Mouse (Mus musculus): Measurements from ENCODE around the gene Aff1. TPM values are rescaled to one million over a fixed set of nuclear protein-coding genes. Genes with fewer than 3 reads are reported as not detected.

Aff1 gene
- polyA plus RNA-seq, 1 experiment = 23.3 TPM

DNA sequence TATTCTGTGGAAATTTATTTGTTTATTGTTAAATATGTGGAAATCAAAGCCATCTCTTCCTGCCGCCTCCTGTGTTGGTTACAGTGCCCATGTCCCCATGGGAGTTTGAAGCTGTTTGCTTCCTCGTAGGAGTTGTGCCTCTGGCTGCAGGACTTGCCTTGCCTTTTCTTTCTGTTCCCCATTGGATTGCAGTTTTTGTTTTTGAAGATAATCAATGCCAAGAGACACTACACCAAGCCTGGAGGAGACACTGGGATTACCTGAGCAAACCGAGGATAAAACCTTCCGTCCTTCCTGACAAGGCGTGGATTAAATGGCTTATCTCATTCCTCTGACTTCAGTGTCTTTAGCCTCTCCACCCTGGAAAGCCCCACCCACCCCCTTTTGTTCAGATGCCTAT is 107.8 kb downstream of the Aff1 start:
- no peak overlapping the region for H3K4me3 ChIP-seq (ENCODE audit: low read depth, low read length)
- H3K9me3 ChIP-seq (replicated peaks; ENCODE audit: control insufficient read depth, insufficient read depth, low read length, poor library complexity, severe bottlenecking) = no peaks in the 10 kb centered on the region
- H3K27me3 ChIP-seq (ENCODE audit: control insufficient read depth, insufficient read depth, low read length, poor library complexity, severe bottlenecking) = no peaks in the 10 kb centered on the region
- TF ChIP-seq CTCF (IDR thresholded peaks at IDR 0.05; ENCODE audit: low read depth, low read length) = no peak
- no peak for TF ChIP-seq EP300 (IDR thresholded peaks at IDR 0.05; ENCODE audit: insufficient read depth, low read depth, low read length)
- TF ChIP-seq POLR2A (IDR thresholded peaks at IDR 0.05; ENCODE audit: insufficient read depth, low read length) = no peak
- H3K4me1 ChIP-seq (ENCODE audit: control insufficient read depth, insufficient read depth, low read length) = peaks cover 1% of the 10 kb centered on the region
- no peaks in the 10 kb centered on the region for H3K36me3 ChIP-seq (ENCODE audit: control insufficient read depth, insufficient read depth, low read length, poor library complexity, severe bottlenecking)
- H3K9ac ChIP-seq (ENCODE audit: low read depth, poor library complexity, severe bottlenecking) = no peak overlapping the region
- H3K27ac ChIP-seq (ENCODE audit: insufficient read depth, low read length) = no peak overlapping the region

DNA sequence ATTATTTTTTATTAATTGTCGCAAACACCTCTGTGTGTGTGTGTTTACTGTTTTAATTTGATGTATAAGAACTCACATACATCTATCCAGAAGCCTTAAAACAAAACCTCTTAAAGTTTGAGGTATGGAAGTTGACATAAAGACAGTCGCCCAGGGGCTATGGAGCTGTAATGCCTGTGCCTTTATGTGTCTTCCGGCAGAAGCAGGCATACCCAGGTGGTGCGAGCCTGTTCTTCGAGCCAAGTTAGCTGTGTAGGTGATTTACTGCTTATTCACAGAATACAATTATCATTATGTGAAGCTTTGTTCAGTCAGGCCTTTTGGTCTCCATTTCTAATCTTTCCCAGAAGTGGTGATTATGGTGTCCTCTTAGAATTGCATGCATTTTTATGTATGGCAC is 111.2 kb downstream of the Aff1 start:
- Histone ChIP-seq H3K9ac (ENCODE audit: low read depth, poor library complexity, severe bottlenecking) (no peak overlapping the region), H3K36me3 (ENCODE audit: control insufficient read depth, insufficient read depth, low read length, poor library complexity, severe bottlenecking) (no peaks in the 10 kb centered on the region), H3K27me3 (ENCODE audit: control insufficient read depth, insufficient read depth, low read length, poor library complexity, severe bottlenecking) (no peaks in the 10 kb centered on the region), H3K9me3 (replicated peaks; ENCODE audit: control insufficient read depth, insufficient read depth, low read length, poor library complexity, severe bottlenecking) (no peaks in the 10 kb centered on the region), H3K27ac (ENCODE audit: insufficient read depth, low read length) (no peak overlapping the region), H3K4me1 (ENCODE audit: control insufficient read depth, insufficient read depth, low read length) (no peaks in the 10 kb centered on the region), H3K4me3 (ENCODE audit: low read depth, low read length) (no peak overlapping the region)
- TF ChIP-seq EP300 (IDR thresholded peaks at IDR 0.05; ENCODE audit: insufficient read depth, low read depth, low read length) = no peak
- TF ChIP-seq POLR2A (IDR thresholded peaks at IDR 0.05; ENCODE audit: insufficient read depth, low read length) = no peak
- TF ChIP-seq CTCF (IDR thresholded peaks at IDR 0.05; ENCODE audit: low read depth, low read length) = no peak

DNA sequence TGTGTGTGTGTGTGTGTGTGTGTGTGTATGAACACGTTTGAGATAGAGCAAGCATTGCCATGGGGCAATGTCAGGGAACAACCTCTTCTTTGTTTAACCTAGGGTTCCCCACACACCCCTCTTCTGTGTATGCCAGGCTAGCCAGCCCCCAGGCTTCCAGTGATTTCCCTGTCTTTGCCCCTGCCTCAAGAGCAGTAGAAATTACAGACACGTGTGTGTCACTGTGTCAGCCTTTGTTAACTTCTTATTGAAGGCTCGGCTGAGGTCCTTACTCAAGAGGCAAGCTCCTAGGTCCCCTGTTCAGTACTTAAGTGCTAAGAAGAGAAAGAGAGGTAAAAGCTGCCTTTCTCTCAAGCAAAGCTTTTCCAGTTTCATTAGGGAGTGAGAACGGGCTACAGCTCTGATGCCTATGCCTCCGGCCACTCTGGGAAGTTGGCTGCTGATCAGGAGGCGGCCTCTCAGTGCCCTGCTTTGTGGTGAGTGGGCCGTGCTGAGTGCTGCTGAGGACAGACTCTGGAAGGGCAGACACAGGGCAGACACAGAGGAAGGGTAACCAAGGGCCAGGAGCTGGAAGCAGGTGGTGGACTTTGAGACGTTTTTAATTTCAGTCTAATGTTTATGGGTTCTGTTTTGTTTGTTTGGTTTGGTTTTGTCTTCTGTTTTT is 111.9 kb downstream of the Aff1 start:
- no peak overlapping the region for H3K27ac ChIP-seq (ENCODE audit: insufficient read depth, low read length)
- no peaks in the 10 kb centered on the region for H3K9me3 ChIP-seq (replicated peaks; ENCODE audit: control insufficient read depth, insufficient read depth, low read length, poor library complexity, severe bottlenecking)
- no peaks in the 10 kb centered on the region for H3K27me3 ChIP-seq (ENCODE audit: control insufficient read depth, insufficient read depth, low read length, poor library complexity, severe bottlenecking)
- no peaks in the 10 kb centered on the region for H3K4me1 ChIP-seq (ENCODE audit: control insufficient read depth, insufficient read depth, low read length)
- H3K9ac ChIP-seq (ENCODE audit: low read depth, poor library complexity, severe bottlenecking) = no peak overlapping the region
- no peak overlapping the region for H3K4me3 ChIP-seq (ENCODE audit: low read depth, low read length)
- TF ChIP-seq CTCF (IDR thresholded peaks at IDR 0.05; ENCODE audit: low read depth, low read length) (no peak), POLR2A (IDR thresholded peaks at IDR 0.05; ENCODE audit: insufficient read depth, low read length) (no peak), EP300 (IDR thresholded peaks at IDR 0.05; ENCODE audit: insufficient read depth, low read depth, low read length) (no peak)
- H3K36me3 ChIP-seq (ENCODE audit: control insufficient read depth, insufficient read depth, low read length, poor library complexity, severe bottlenecking) = no peaks in the 10 kb centered on the region

DNA sequence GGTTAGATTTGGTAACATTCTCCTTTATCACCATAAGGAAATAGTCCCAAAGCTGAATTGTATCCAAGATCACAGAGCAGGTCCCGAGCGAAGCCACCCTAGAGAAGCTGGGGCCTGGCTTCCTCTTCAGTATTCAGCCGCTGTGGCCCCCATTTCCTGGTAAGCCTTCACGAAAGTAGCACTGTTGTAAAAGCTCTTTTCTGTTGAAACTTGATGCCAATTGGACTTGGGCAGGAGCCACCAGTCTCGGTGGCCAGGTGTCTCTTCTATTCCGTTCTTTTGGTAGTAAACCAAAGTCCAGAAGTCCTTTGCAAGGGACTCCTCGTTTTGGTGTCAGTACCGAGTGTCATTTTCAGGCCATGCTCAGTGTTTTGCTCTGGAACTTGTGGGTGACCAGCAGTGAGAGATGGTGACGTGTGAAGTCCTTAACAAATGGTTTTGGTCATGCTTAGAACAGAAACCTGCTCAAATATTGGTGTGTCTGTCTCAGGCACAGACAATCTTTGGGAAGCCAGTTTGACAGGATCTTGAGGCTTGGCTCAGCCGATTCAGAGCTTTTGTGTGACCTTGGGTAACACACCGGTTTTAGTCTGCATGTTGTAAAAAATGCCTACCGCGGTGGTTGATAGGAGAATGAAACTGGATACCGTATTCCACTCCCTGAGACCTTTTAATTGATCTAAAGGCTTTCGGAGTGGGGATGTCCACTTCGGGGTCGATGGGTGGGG is 114.8 kb downstream of the Aff1 start:
- no peak overlapping the region for H3K9ac ChIP-seq (ENCODE audit: low read depth, poor library complexity, severe bottlenecking)
- H3K4me3 ChIP-seq (ENCODE audit: low read depth, low read length) = no peak overlapping the region
- H3K27ac ChIP-seq (ENCODE audit: insufficient read depth, low read length) = no peak overlapping the region
- H3K4me1 ChIP-seq (ENCODE audit: control insufficient read depth, insufficient read depth, low read length) = no peaks in the 10 kb centered on the region
- no peaks in the 10 kb centered on the region for H3K27me3 ChIP-seq (ENCODE audit: control insufficient read depth, insufficient read depth, low read length, poor library complexity, severe bottlenecking)
- H3K9me3 ChIP-seq (replicated peaks; ENCODE audit: control insufficient read depth, insufficient read depth, low read length, poor library complexity, severe bottlenecking) = no peaks in the 10 kb centered on the region
- TF ChIP-seq CTCF (IDR thresholded peaks at IDR 0.05; ENCODE audit: low read depth, low read length) = no peak
- TF ChIP-seq POLR2A (IDR thresholded peaks at IDR 0.05; ENCODE audit: insufficient read depth, low read length) = no peak
- no peak for TF ChIP-seq EP300 (IDR thresholded peaks at IDR 0.05; ENCODE audit: insufficient read depth, low read depth, low read length)
- H3K36me3 ChIP-seq (ENCODE audit: control insufficient read depth, insufficient read depth, low read length, poor library complexity, severe bottlenecking) = no peaks in the 10 kb centered on the region

DNA sequence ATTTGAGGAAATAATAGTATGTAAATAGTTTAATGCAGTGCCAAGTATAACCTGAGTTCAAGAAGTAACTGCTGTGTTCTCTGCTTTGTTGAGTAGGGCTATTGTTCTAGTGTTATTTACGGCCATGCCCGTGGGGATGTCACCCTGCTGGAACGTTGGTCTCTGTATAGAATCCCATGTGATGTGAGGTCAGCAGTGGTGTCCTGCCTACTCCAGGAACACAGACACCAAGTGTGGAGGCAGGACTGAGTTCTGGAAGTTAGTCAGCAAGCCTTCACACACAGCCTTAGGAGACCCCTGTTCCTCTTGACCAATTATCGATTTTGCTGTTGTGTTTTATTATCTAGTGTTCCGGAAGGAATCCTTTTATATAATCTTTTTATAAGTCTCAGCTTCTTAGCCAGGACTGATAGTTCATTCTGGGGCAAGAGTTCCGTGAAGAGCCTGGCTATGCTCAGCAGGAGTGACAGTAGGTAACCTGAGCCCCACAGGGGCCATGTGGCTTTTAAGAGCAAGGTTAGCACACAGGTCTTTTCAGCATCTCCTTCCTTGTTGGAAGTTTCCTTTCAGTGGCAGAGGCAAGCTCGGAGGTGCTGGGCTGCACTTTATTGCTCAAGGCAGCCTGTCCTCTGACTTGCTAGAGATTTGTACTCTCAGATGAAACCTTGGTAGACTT is 115.6 kb downstream of the Aff1 start:
- Histone ChIP-seq H3K27me3 (ENCODE audit: control insufficient read depth, insufficient read depth, low read length, poor library complexity, severe bottlenecking) (no peaks in the 10 kb centered on the region), H3K36me3 (ENCODE audit: control insufficient read depth, insufficient read depth, low read length, poor library complexity, severe bottlenecking) (no peaks in the 10 kb centered on the region), H3K9me3 (replicated peaks; ENCODE audit: control insufficient read depth, insufficient read depth, low read length, poor library complexity, severe bottlenecking) (no peaks in the 10 kb centered on the region), H3K4me1 (ENCODE audit: control insufficient read depth, insufficient read depth, low read length) (peaks cover 3% of the 10 kb centered on the region), H3K27ac (ENCODE audit: insufficient read depth, low read length) (no peak overlapping the region), H3K9ac (ENCODE audit: low read depth, poor library complexity, severe bottlenecking) (no peak overlapping the region), H3K4me3 (ENCODE audit: low read depth, low read length) (no peak overlapping the region)
- TF ChIP-seq POLR2A (IDR thresholded peaks at IDR 0.05; ENCODE audit: insufficient read depth, low read length) (no peak), CTCF (IDR thresholded peaks at IDR 0.05; ENCODE audit: low read depth, low read length) (no peak)
